Mouse (Mus musculus): ENCODE data around the gene Ehmt1. TPM values are rescaled to one million over a fixed set of nuclear protein-coding genes. Genes with fewer than 3 reads are reported as not detected.
"Not testable (repeated sequence)": the region's sequence is repeated elsewhere in the genome, so short reads cannot be mapped to it uniquely, and the experiment has no call there.

The Ehmt1 gene
- polyA plus RNA-seq (2016; fragmentation: Nextera tagmentation; extraction: Ambion mirVana): 73.0 and 85.4 TPM in 2 replicates

DNA sequence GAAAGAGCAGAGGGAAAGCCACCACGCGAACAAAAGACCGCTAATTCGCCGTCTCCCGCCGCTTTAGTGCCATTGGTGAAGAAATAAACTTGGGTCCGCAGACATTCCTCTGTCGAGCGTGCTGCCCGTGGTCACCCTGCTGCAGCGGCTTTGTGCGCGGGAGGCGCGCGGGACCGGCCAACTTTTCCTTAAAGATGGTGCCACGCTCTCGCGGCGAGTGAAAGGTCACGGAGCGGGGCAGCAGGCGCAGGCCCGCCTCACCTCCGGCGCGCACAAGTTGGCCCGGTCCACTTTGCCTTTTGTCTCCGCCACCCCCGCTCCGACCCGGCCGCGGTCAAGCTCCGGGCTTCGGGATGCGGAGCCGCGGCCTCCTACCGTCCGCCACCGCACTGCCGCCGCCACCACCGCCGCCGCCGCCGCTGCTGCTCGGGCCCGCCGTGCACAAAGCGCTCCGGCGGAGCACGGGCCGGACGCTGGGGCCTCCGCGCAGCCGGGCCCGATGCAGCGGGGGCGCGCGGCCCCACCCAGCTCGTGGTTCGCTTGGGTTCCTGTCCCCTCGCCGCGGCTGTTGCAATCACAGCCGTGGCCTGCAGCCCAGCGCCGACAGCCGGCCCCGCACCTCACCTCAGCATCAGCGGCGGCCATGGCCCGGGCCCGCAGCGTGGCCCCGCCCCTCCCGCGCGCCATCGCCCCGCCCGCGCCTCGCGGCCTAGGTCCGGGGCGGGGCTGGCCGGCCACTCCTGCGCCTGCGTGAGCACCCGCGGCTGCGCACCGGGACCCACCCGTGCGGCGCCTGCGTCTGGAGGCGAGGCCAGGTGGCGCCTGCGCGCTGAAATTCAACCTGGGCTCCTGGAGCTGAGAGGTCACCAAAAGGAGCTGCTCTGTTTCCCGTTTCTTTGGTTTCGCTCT lies at the start of gene Ehmt1:
Ehmt1 (minus strand) TSS at position 685 of the 909 bp plus-strand sequence.
- WGBS: under 1% methylated on average over 106 of the region's 112 CpGs
- H3K9me3 ChIP-seq: no peaks in the 10 kb centered on the region
- H3K27me3 ChIP-seq (ENCODE audit: insufficient read depth, poor library complexity, severe bottlenecking): no peaks in the 10 kb centered on the region
- peaks cover 9% of the 10 kb centered on the region for H3K4me1 ChIP-seq
- H3K36me3 ChIP-seq: no peaks in the 10 kb centered on the region
- peak within 1 kb of the TSS; percentile 95 for H3K4me3 ChIP-seq
- peak; percentile 95 for DNase-seq (ENCODE audit: low spot score)
- peak within 1 kb of the TSS; percentile 97 for H3K27ac ChIP-seq

DNA sequence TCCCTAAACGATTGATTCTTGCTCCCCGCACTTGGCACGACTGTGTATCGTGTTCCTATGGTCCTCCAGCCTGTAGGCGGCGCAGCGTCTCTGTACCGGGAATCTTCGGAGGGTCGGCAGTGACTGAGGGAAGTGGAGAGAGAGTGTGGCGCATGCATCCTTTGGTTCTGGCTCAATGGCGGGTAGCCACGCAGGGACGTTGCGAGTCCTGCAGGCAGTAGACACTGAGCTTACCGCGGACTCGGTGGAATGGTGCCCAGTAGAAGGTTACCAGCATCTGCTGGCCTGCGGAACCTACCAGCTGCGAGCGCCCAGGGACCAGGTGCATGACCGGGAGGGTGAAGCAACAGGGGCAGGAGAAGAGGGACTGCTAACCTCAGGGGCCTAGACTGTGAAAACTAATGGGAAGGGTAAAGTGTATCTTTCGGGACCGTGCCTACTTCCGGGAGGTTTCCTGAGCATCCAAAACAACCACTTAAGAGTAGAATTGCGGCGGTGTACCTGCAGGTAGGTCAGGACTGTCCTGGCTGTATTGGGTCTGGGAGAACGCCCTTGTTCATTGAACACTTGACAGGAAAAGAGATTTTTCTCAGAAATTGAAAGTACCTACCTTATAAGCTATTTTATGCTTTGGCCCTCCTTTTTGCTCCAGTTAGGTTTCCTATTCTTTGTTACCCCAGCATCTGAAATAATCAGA lies 43.0 kb upstream of the Ehmt1 start, which contains the start of gene Dph7:
Dph7 (plus strand) TSS at position 97 of the 697 bp plus-strand sequence.
- WGBS: 2% methylated on average over 28 of the region's 28 CpGs
- Histone ChIP-seq H3K36me3 (peaks cover 61% of the 10 kb centered on the region), H3K4me1 (peaks cover 9% of the 10 kb centered on the region), H3K4me3 (peak within 1 kb of the TSS; percentile 86), H3K27ac (peak within 1 kb of the TSS; percentile 91), H3K27me3 (ENCODE audit: insufficient read depth, poor library complexity, severe bottlenecking) (no peaks in the 10 kb centered on the region), H3K9me3 (no peaks in the 10 kb centered on the region)
- peak; percentile 92 for DNase-seq (ENCODE audit: low spot score)

DNA sequence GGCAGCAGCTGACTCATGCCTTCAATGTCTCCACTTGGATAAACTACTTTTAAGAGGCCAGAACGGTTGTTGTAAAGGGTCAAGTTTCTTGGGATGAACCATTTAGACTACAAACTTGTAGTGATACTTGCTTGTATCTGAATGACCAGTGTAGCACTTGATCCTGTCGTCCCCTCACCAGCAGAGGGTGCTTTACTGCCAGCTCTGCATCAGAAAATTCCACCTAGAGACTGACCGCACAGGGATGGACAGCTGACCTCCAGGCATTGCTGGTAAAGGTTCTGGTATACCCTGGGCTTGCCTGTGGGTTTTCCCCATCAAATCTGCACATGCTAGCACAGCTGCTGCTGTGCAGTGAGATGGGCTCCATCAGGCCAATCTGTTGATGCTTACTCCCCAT lies 41.5 kb upstream of the Ehmt1 start:
- no peak for DNase-seq (ENCODE audit: low spot score)
- peaks cover 62% of the 10 kb centered on the region for H3K36me3 ChIP-seq
- H3K4me1 ChIP-seq: peaks cover 9% of the 10 kb centered on the region
- 35% methylated on average over 3 of the region's 3 CpGs for WGBS
- no peak overlapping the region for H3K27ac ChIP-seq
- no peaks in the 10 kb centered on the region for H3K9me3 ChIP-seq
- H3K27me3 ChIP-seq (ENCODE audit: insufficient read depth, poor library complexity, severe bottlenecking): no peaks in the 10 kb centered on the region
- no peak overlapping the region for H3K4me3 ChIP-seq

DNA sequence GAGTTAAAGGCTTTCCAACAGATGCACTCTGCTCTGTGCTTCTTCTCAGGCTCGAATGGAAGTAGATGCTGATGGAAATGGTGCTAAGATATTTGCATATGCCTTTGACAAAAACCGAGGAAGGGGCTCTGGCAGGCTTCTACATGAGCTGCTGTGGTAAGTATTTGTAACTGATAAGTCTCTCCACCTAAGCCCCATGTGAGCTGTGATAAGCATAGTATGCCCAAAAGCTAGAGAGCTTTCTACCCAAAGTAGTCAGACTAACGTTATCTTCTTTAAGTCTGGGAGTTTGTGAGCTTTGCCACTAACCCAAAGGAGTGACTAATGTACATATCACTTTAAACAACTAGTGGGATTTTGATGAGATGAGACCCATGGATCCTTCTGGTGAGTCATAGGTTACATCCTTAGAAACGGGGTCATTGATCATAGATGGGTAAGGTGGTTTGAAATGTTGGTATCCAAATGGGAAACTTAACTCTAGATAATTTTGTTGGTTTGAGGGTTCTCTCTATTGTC lies 33.2 kb upstream of the Ehmt1 start:
- peaks cover 20% of the 10 kb centered on the region for H3K4me1 ChIP-seq
- DNase-seq (ENCODE audit: low spot score): no peak
- H3K36me3 ChIP-seq: peaks cover 56% of the 10 kb centered on the region
- H3K27ac ChIP-seq: no peak overlapping the region
- H3K9me3 ChIP-seq: no peaks in the 10 kb centered on the region
- WGBS: 75% methylated on average over 4 of the region's 4 CpGs
- H3K27me3 ChIP-seq (ENCODE audit: insufficient read depth, poor library complexity, severe bottlenecking): peaks cover 6% of the 10 kb centered on the region; the same call in 1 of the 2 replicates
- no peak overlapping the region for H3K4me3 ChIP-seq

DNA sequence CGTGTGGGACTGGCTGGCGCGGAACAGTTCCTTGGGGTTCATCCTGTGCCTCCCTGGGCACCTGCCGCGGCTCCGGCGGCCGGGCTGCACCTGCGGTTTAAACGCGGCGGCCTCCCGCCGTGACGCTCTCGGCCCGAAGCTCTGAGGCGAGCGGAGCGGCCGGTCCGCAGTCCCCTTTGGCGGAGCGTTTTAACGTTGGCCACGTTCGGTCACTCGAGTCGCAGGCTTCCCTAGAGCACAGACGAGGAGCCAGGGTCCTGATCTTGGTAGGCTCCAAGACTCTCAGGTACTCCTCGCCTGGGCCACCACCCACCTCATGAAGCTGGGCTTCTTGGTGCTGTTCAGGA lies 30.7 kb upstream of the Ehmt1 start:
- Histone ChIP-seq H3K4me3 (peak overlapping the region; percentile 97), H3K4me1 (peaks cover 20% of the 10 kb centered on the region), H3K36me3 (peaks cover 36% of the 10 kb centered on the region), H3K9me3 (no peaks in the 10 kb centered on the region), H3K27ac (peak overlapping the region; percentile 94), H3K27me3 (ENCODE audit: insufficient read depth, poor library complexity, severe bottlenecking) (peaks cover 11% of the 10 kb centered on the region; the same call in 1 of the 2 replicates)
- DNase-seq (ENCODE audit: low spot score): no peak
- 0% methylated on average over 31 of the region's 31 CpGs for WGBS

DNA sequence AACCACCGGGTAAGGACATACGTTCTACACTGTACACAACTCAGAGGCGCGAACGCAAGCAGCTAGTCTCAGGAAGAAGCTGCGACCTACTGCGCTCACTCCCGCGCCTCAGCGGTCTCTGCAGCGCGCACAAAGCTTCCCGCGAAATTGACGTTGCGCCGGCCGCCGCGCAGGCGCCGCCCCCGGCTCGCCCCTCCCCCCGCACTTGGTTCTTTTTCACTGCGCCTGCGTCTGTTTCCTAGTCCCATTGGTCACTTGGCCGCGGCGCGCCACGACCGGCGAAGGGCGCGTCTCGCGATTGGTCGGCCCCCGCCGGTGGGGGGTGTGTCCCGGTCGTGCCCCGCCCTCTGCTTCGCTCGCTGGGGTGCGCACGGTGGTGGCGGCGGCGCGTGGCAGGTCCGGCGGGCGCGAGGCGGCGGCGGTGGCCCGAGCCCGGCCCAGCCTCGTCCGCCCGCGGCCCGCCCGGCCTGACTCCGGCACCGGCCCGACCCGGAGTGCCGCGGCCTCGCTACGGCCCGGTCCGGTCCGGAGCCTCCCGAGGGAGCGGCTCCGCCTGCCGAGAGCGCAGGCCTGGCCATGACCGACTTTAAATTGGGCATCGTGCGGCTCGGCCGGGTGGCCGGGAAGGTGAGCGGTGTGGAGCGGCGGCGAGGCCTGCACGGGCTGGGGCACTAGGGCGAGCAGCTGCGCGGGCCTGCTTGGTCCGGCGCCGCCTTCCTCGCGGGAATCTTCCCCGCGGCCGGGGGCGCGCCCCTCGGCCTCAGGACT lies 30.2 kb upstream of the Ehmt1 start, which contains the start of gene Zmynd19:
Zmynd19 (plus strand) TSS at position 372 of the 768 bp plus-strand sequence.
- H3K27ac ChIP-seq: peak within 1 kb of the TSS; percentile 94
- peak; percentile 98 for DNase-seq (ENCODE audit: low spot score)

DNA sequence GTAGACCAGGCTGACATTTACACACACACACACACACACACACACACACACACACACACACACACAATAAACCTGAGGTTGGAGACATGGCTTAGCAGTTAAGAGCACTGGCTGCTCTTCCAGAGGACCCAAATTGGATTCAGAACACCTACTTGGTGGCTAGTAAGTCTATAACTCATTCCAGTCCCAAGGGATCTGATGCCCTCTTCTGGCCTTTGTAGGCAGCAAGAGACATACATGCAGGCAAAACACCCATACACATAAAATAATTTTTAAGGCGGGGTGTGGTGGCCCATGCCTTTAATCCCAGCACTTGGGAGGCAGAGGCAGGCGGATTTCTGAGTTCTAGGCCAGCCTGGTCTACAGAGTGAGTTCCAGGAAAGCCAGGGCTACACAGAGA lies 24.9 kb upstream of the Ehmt1 start:
- H3K4me1 ChIP-seq; H3K4me3 ChIP-seq; H3K9me3 ChIP-seq; H3K27ac ChIP-seq; DNase-seq (ENCODE audit: low spot score); H3K36me3 ChIP-seq: not testable (repeated sequence)
- 42% methylated on average over 2 of the region's 2 CpGs for WGBS
- H3K27me3 ChIP-seq (ENCODE audit: insufficient read depth, poor library complexity, severe bottlenecking): peaks cover 11% of the 10 kb centered on the region; the same call in 1 of the 2 replicates

More for the DNA sequence above, 30.2 kb upstream of the Ehmt1 start, which contains the start of gene Zmynd19:
- Histone ChIP-seq H3K27me3 (ENCODE audit: insufficient read depth, poor library complexity, severe bottlenecking) (peaks cover 11% of the 10 kb centered on the region; the same call in 1 of the 2 replicates), H3K4me3 (peak within 1 kb of the TSS; percentile 97), H3K36me3 (peaks cover 30% of the 10 kb centered on the region), H3K4me1 (peaks cover 20% of the 10 kb centered on the region), H3K9me3 (no peaks in the 10 kb centered on the region)
- WGBS: under 1% methylated on average over 107 of the region's 108 CpGs

DNA sequence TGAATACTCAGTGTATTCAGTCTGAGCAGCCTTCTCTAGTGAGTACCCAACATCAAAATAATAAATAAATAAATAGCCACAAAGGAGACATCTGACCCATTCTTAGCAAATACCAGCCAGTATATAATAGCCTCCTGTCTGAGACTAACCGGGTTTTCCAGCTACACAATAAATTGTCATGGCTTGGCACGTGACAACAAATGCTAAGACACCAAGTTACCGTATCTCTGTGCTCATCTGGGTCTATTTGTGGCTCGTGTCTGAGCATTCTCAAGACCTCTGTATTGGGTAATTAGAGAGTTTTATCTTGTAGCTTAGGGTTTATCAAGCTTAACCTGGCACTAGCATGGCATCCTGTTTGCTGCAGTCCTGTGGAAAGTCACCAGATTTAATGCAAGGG lies 22.7 kb upstream of the Ehmt1 start:
- 0 out of 2 replicates have a peak, but pooled peaks cover 13% of the 10 kb centered on the region for H3K27me3 ChIP-seq (ENCODE audit: insufficient read depth, poor library complexity, severe bottlenecking)
- H3K36me3 ChIP-seq: no peaks in the 10 kb centered on the region
- H3K9me3 ChIP-seq: no peaks in the 10 kb centered on the region
- H3K4me1 ChIP-seq: no peaks in the 10 kb centered on the region
- DNase-seq (ENCODE audit: low spot score): no peak
- no peak overlapping the region for H3K27ac ChIP-seq
- WGBS: 75% methylated on average over 4 of the region's 4 CpGs
- no peak overlapping the region for H3K4me3 ChIP-seq

DNA sequence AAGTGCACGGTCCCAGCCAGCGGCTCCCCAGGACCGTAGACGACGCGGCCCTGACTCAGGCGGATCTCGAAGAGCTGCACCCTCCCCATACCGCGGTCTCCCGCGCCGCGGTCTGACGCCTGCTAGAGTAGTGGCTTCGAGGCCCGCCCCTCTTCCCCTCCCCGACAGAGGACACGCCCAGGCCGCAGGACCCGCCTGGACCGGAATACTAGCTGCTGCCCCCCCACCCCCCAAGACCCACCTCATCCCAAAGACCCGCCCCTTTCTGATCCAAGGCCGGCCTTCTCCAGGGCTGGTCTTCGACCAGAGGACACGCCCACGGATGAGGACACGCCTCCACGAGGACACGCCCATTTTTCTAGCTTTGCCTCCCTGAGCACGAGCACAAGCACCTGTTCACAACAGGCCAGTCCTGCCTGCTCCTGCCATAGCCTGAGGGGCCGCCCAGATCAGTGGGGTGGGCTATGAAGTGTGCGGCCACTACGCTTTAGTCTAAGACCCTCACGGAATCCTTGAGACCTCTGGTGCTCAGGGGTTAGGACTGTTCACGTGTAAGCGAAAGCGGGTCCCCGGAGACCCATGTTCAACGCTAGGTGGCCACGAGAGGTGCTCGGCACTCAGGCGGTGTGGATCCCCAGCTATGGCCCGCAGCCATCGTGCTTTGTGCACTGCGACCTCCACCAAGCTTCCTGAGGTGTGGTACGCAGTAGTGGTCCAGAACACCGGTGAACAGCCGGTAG lies 15.8 kb upstream of the Ehmt1 start, which contains the start of gene Arrdc1:
Arrdc1 (minus strand) TSS at position 196 of the 740 bp plus-strand sequence.
- H3K4me3 ChIP-seq: peak within 1 kb of the TSS; percentile 77
- peaks cover 19% of the 10 kb centered on the region for H3K27me3 ChIP-seq (ENCODE audit: insufficient read depth, poor library complexity, severe bottlenecking)
- under 1% methylated on average over 49 of the region's 49 CpGs for WGBS
- H3K36me3 ChIP-seq: no peaks in the 10 kb centered on the region
- H3K9me3 ChIP-seq: no peaks in the 10 kb centered on the region
- H3K4me1 ChIP-seq: peaks cover 13% of the 10 kb centered on the region
- peak within 1 kb of the TSS; percentile 78 for H3K27ac ChIP-seq
- peak; percentile 98 for DNase-seq (ENCODE audit: low spot score)

DNA sequence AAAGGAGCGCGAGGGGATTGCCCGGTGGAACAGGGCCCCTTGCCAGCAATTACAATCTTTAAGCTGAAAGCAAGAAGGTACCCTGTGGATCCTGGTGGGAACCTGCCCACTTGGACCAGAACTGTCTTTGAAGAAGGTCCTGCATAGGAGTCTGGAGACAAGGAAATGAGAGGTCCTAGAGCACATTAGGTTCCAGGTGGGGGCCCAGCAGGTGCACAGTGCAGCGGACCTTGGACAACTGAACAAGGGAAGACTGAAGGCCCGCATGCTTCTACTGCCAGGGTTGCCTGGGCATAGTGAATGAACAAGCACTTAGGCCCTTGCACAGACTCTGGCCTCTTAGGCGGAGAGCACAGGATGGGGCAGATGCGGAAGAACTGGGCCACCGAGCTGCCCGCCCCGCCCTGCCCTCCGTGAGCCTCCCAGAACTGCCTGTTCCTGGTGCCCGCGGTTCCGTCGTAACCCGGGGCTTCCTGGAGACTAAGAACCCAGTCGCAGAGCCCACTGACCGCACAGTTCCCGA lies 15.1 kb upstream of the Ehmt1 start:
- peak overlapping the region; percentile 78 for H3K27ac ChIP-seq
- peak overlapping the region; percentile 77 for H3K4me3 ChIP-seq
- peaks cover 19% of the 10 kb centered on the region for H3K27me3 ChIP-seq (ENCODE audit: insufficient read depth, poor library complexity, severe bottlenecking)
- no peaks in the 10 kb centered on the region for H3K36me3 ChIP-seq
- 8% methylated on average over 19 of the region's 19 CpGs for WGBS
- H3K9me3 ChIP-seq: no peaks in the 10 kb centered on the region
- no peak for DNase-seq (ENCODE audit: low spot score)
- H3K4me1 ChIP-seq: peaks cover 13% of the 10 kb centered on the region

DNA sequence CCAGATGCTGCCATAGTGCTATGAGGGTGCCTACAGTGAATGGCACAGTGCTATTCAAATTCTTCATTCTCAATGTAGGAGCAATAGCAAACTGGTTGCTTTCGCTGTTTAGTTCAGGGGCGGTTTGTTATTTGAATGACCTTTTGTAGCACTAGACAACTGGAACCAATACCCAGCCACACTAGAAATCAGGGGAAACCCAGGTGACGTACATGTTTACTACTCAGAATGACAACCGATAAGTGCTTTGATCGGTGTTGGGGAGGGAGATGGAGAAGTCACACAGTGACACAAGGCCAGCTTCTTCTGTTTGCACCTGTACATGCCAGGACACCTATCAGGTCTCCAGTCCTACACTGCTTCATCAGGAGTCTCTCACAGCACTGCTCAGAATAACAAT lies 10.2 kb upstream of the Ehmt1 start:
- Histone ChIP-seq H3K9me3 (no peaks in the 10 kb centered on the region), H3K4me1 (peaks cover 15% of the 10 kb centered on the region), H3K27ac (no peak overlapping the region), H3K4me3 (no peak overlapping the region), H3K36me3 (no peaks in the 10 kb centered on the region), H3K27me3 (ENCODE audit: insufficient read depth, poor library complexity, severe bottlenecking) (peaks cover 19% of the 10 kb centered on the region)
- WGBS: 88% methylated on average over 5 of the region's 5 CpGs
- no peak for DNase-seq (ENCODE audit: low spot score)
